Mouse (Mus musculus) mouse trophoblast stem cell (cell line): ENCODE results near the gene Kif4.

Source experiments
- in situ Hi-C, 2 experiments: fragments of 300-500 bp; cut with MseI, MboI; formaldehyde crosslinking; loops; 2 replicates in 1 of 2; 3 replicates in 1 of 2; pipeline ENCODE4 v1.15.1; 2025

The Kif4 gene

GRCm38 (mm10) chrX:100625546-100625801, at the start of gene Kif4:
Gene Kif4 (plus strand): TSS chrX:100625737.
- in situ Hi-C loops: no loop called here

GRCm38 (mm10) chrX:100594791-100595190, 30.7 kb upstream of the Kif4 start, which contains the start of gene P2ry4:
Gene P2ry4 (minus strand): TSS chrX:100594869.
- in situ Hi-C loops: no loop called here

- in situ Hi-C loops: no loop called here
Observed at GRCm38 (mm10) chrX:100597439-100597838, 28.1 kb upstream of the Kif4 start.

GRCm38 (mm10) chrX:100599755-100600154, 25.8 kb upstream of the Kif4 start:
- in situ Hi-C loops: no loop called here

- in situ Hi-C loops: no loop called here
Observed at GRCm38 (mm10) chrX:100605314-100605713, 20.2 kb upstream of the Kif4 start, which contains the start of gene Arr3. Gene Arr3 (plus strand): TSS chrX:100605497.

- in situ Hi-C loops: no loop called here
Observed at GRCm38 (mm10) chrX:100618488-100618887, 7.0 kb upstream of the Kif4 start.

- in situ Hi-C loops: no loop called here
Observed at GRCm38 (mm10) chrX:100621366-100621765, 4.2 kb upstream of the Kif4 start.

GRCm38 (mm10) chrX:100624242-100624641, 1.3 kb upstream of the Kif4 start:
- in situ Hi-C loops: no loop called here

GRCm38 (mm10) chrX:100625146-100625545, 391 bp upstream of the Kif4 start:
- in situ Hi-C loops: no loop called here

- in situ Hi-C loops: no loop called here
Observed at GRCm38 (mm10) chrX:100625802-100626793, 561 bp downstream of the Kif4 start, which contains the start of gene Pdzd11. Gene Pdzd11 (minus strand): TSS chrX:100626568.

- in situ Hi-C loops: no loop called here
Observed at GRCm38 (mm10) chrX:100629076-100629475, 3.5 kb downstream of the Kif4 start.

- in situ Hi-C loops: no loop called here
Observed at GRCm38 (mm10) chrX:100638477-100638876, 12.9 kb downstream of the Kif4 start.

GRCm38 (mm10) chrX:100652848-100653247, 27.3 kb downstream of the Kif4 start:
- in situ Hi-C loops: no loop called here

- in situ Hi-C loops: no loop called here
Observed at GRCm38 (mm10) chrX:100664825-100665224, 39.3 kb downstream of the Kif4 start.

GRCm38 (mm10) chrX:100678204-100678603, 52.7 kb downstream of the Kif4 start:
- in situ Hi-C loops: no loop called here

- in situ Hi-C loops: no loop called here
Observed at GRCm38 (mm10) chrX:100686527-100686926, 61.0 kb downstream of the Kif4 start.

- in situ Hi-C loops: no loop called here
Observed at GRCm38 (mm10) chrX:100687360-100688032, 62.0 kb downstream of the Kif4 start.

GRCm38 (mm10) chrX:100688033-100688370, 62.5 kb downstream of the Kif4 start:
- in situ Hi-C loops: no loop called here

- in situ Hi-C loops: no loop called here
Observed at GRCm38 (mm10) chrX:100696776-100697175, 71.2 kb downstream of the Kif4 start.

GRCm38 (mm10) chrX:100708032-100708431, 82.5 kb downstream of the Kif4 start:
- in situ Hi-C loops: no loop called here

GRCm38 (mm10) chrX:100716173-100716572, 90.6 kb downstream of the Kif4 start:
- in situ Hi-C loops: no loop called here

- in situ Hi-C loops: no loop called here
Observed at GRCm38 (mm10) chrX:100728947-100729346, 103.4 kb downstream of the Kif4 start.

- in situ Hi-C loops: no loop called here
Observed at GRCm38 (mm10) chrX:100729665-100730188, 104.2 kb downstream of the Kif4 start, which contains the start of gene Gdpd2. Gene Gdpd2 (plus strand): TSS chrX:100729873.
